Mouse (Mus musculus) heart, embryonic 11.5 days (tissue): ENCODE results near the gene Sipa1l3. TPM values are rescaled to one million over a fixed set of nuclear protein-coding genes. Genes with fewer than 3 reads are reported as not detected.

Experiments used
- ATAC-seq: fragments of 200-750 bp; cut with Nextera tagmentation; replicated peaks from 2 replicates; pipeline ENCODE4 v1.8.0; 2017; ENCODE audit warnings: moderate library complexity; ENCODE audit not compliant: insufficient number of reproducible peaks, low FRiP score, low TSS enrichment
- H3K27ac ChIP-seq: fragments of 300-500 bp; sonication (generic); 2 replicates; pipeline ENCODE4 v1.5.1; 2014; ENCODE audit warnings: mild to moderate bottlenecking, low read depth, low read length
- H3K27me3 ChIP-seq: fragments of 300-500 bp; sonication (generic); 2 replicates; pipeline ENCODE4 v1.6.1; 2014; ENCODE audit warnings: mild to moderate bottlenecking, low read length, mixed read lengths; ENCODE audit not compliant: control insufficient read depth, insufficient read depth
- H3K36me3 ChIP-seq: fragments of 300-500 bp; sonication (generic); 2 replicates; pipeline ENCODE4 v1.6.1; 2014; ENCODE audit warnings: mild to moderate bottlenecking, low read length, moderate library complexity, mixed read lengths; ENCODE audit not compliant: control insufficient read depth, insufficient read depth
- H3K4me1 ChIP-seq: fragments of 300-500 bp; sonication (generic); 2 replicates; pipeline ENCODE4 v1.6.1; 2014; ENCODE audit warnings: low read length; ENCODE audit not compliant: control insufficient read depth, insufficient read depth
- H3K4me2 ChIP-seq: fragments of 300-500 bp; sonication (generic); 2 replicates; pipeline ENCODE4 v1.6.1; 2014; ENCODE audit warnings: mild to moderate bottlenecking, moderate library complexity
- H3K4me3 ChIP-seq: fragments of 300-500 bp; sonication (generic); 2 replicates; pipeline ENCODE4 v1.5.1; 2014; ENCODE audit warnings: low read depth, low read length
- H3K9ac ChIP-seq: fragments of 300-500 bp; sonication (generic); 2 replicates; pipeline ENCODE4 v1.6.1; 2014; ENCODE audit warnings: mild to moderate bottlenecking, low read depth, low read length, moderate library complexity
- H3K9me3 ChIP-seq: fragments of 300-500 bp; sonication (generic); replicated peaks from 2 replicates; pipeline ENCODE4 v1.6.1; 2016; ENCODE audit warnings: low read length; ENCODE audit not compliant: control insufficient read depth
- WGBS: fragments of 180-500 bp; shearing (Covaris S2); extraction: QIAGEN DNeasy Blood & Tissue Kit; methylation state at CpG from one replicate; pipeline ENCODE4 v1.1.7; 2014; ENCODE audit not compliant: insufficient replicate concordance; 5-methylcytosine and 5-hydroxymethylcytosine counted together
- polyA plus RNA-seq: library from polyadenylated mRNA; unstranded; fragments of >200 nt; fragmentation: Nextera tagmentation; extraction: Ambion mirVana; gene quantifications from 2 replicates; pipeline ENCODE4 v1.2.1, GENCODE M21; 2014

The Sipa1l3 gene
- polyA plus RNA-seq, 1 experiment from 2014 or later, result 4.8 TPM

DNA sequence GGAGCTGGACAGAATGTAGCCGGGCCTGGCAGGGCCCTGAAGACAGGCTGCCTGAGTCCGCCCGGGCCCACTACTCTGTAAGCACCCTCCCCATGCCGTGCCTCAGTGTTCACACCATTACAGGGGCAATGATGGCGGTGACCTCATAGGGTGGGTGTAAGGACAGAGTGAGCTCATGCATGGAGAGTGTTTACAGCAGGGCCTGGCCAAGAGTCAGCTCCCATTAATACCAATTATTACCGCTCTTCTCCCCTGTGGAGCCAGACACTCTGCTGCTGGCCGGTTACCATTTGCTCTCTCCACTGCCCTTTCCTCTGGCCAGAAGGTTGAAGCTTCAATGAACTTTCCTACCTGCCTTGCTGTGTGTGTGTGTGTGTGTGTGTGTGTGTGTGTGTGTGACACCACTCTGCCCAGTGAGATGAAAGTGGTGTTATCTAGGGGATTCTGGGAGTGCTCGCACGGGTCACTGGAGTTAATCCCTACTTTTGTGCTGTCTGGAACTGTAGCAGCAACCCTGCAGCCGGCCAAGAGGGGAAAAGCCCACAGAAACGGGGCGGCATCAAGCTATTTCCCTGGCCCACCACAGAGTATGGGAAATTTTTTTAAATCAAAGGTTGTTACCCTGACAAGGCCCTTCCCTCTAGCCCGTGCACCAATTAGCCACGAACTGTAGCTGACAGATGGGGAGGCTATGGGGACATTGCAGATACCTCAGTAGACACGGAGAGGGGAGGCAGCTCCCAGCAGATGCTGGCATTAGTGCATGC, 86.1 kb downstream of the Sipa1l3 start:
- Histone ChIP-seq H3K9me3 (no peaks in the 10 kb centered on the region), H3K9ac (no peak overlapping the region), H3K27me3 (peaks cover 85% of the 10 kb centered on the region), H3K4me1 (peaks cover 6% of the 10 kb centered on the region; the same call in 1 of the 2 replicates), H3K27ac (no peak overlapping the region), H3K4me3 (no peak overlapping the region), H3K36me3 (no peaks in the 10 kb centered on the region), H3K4me2 (no peak overlapping the region)
- no peak for ATAC-seq
- 37% methylated on average over 15 of the region's 15 CpGs for WGBS

DNA sequence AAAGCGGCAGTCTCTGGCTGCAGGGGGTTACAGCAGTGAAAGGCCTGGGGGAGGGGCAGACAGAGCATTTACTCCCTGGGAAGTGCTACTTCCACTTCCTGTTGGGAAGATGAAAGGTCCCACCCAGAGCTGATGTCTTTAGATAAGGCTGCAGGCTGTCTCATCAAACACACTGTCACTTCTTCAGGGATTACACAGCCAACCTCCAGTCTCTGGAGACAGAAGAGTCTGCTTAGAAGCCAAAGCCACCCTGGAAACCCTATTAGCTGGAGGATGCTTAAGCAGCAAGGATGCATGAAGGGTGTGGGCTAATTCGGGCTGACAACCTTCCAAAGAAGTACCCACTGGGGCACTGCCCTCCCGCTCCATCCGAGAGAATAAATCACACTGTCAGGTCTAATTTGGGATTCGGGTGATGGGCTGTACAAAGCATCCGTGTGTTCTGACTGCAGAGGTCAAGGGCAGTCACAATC, 87.7 kb downstream of the Sipa1l3 start:
- H3K36me3 ChIP-seq, result no peaks in the 10 kb centered on the region
- no peak overlapping the region for H3K27ac ChIP-seq
- peaks cover 87% of the 10 kb centered on the region for H3K27me3 ChIP-seq
- peaks cover 6% of the 10 kb centered on the region; the same call in 1 of the 2 replicates for H3K4me1 ChIP-seq
- 12% methylated on average over 6 of the region's 6 CpGs for WGBS
- no peak overlapping the region for H3K9ac ChIP-seq
- H3K9me3 ChIP-seq, result no peaks in the 10 kb centered on the region
- no peak overlapping the region for H3K4me3 ChIP-seq
- no peak for ATAC-seq
- H3K4me2 ChIP-seq, result no peak overlapping the region

DNA sequence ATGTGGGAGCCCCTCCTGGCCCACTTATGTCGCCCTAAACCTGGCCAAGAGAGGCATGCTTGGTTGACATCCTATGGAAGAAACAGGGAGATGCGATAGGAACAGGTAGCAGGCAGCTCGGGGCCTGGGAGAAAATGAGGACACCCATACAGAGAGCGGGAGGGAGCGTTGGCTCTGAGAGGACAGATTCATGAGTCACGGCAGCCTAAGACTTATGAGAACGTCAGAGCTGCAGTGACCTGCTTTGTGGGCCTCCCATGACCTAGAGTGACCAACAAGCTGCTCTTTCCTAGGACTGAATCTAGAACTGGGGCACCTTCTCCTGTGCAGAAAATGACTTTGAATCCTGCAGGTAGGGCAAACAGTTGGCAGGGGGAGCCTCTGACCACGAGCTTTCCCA, 92.4 kb downstream of the Sipa1l3 start:
- 73% methylated on average over 8 of the region's 8 CpGs for WGBS
- Histone ChIP-seq H3K27me3 (peaks cover 84% of the 10 kb centered on the region), H3K36me3 (no peaks in the 10 kb centered on the region), H3K9me3 (no peaks in the 10 kb centered on the region), H3K4me2 (no peak overlapping the region), H3K4me1 (peaks cover 6% of the 10 kb centered on the region; the same call in 1 of the 2 replicates), H3K27ac (no peak overlapping the region), H3K9ac (no peak overlapping the region), H3K4me3 (no peak overlapping the region)
- no peak for ATAC-seq

DNA sequence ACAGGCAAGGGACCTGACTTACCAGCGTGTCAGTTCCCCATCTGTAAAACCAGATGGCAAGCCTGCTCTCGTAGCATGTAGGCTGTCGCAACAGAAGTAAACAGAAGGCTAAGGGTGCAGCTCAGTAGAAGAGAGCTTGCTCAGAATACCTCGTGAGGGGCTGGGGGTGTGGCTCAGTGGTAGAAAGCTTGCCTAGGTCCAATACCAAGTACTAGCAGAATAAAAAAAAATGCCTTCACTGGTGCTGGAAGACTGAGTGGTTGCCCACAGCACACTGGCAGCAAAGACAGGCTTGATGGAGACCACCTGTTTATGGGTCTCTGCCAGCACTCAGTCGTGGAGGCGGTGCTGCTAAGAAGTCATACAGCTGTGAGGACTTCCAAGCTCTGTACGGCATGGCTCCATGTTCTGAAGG, 93.0 kb downstream of the Sipa1l3 start:
- Histone ChIP-seq H3K4me2 (no peak overlapping the region), H3K9ac (no peak overlapping the region), H3K4me3 (no peak overlapping the region), H3K36me3 (no peaks in the 10 kb centered on the region), H3K27me3 (peaks cover 84% of the 10 kb centered on the region), H3K27ac (no peak overlapping the region), H3K9me3 (no peaks in the 10 kb centered on the region), H3K4me1 (peaks cover 1% of the 10 kb centered on the region; the same call in 1 of the 2 replicates)
- no peak for ATAC-seq
- 49% methylated on average over 7 of the region's 7 CpGs for WGBS

DNA sequence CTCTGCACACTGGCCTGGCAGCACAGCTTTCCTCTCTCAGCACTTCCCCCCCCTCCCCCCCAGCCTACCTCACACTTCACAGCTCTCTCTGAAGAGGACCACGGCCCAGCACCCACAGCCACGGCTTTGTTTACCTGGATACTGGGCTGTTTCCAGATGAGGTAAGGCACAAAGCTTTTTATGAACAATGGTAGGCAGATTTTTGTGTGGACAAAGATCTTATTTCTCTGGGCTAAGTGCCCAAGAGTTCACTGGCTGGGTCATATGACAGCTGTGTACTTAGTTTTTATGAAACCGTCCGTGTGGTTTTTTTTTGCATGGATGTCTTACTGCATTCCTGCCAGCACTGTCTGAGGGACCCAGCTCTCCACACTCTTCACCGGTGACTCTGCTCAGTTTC, 93.8 kb downstream of the Sipa1l3 start:
- H3K27me3 ChIP-seq, result peaks cover 83% of the 10 kb centered on the region
- H3K4me2 ChIP-seq, result no peak overlapping the region
- H3K27ac ChIP-seq, result no peak overlapping the region
- no peak overlapping the region for H3K4me3 ChIP-seq
- WGBS, result 47% methylated on average over 5 of the region's 5 CpGs
- H3K4me1 ChIP-seq, result no peaks in the 10 kb centered on the region; the same call in 1 of the 2 replicates
- H3K36me3 ChIP-seq, result no peaks in the 10 kb centered on the region
- no peak for ATAC-seq
- H3K9ac ChIP-seq, result no peak overlapping the region
- H3K9me3 ChIP-seq, result no peaks in the 10 kb centered on the region

DNA sequence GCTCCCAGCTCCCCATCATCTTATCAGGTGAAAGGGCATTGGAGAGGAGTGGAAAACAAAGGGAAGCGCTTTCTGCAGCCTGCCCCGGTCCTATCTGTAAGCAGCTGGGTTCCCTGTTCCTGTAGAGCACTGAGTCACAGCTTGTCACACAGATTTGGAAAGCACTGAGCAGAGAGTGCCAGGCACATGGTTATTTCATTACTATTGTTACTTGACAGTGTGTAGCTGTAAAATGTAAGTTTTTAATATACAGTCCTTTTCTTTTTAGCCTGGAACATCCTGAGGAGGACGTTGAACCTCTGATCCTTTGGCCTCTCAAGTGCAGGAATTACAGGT, 96.6 kb downstream of the Sipa1l3 start:
- H3K36me3 ChIP-seq, result no peaks in the 10 kb centered on the region
- peaks cover 6% of the 10 kb centered on the region; the same call in 1 of the 2 replicates for H3K4me1 ChIP-seq
- ATAC-seq, result no peak
- WGBS, result 14% methylated on average over 3 of the region's 3 CpGs
- H3K4me2 ChIP-seq, result no peak overlapping the region
- H3K9ac ChIP-seq, result no peak overlapping the region
- peaks cover 79% of the 10 kb centered on the region for H3K27me3 ChIP-seq
- H3K9me3 ChIP-seq, result no peaks in the 10 kb centered on the region
- H3K27ac ChIP-seq, result no peak overlapping the region
- no peak overlapping the region for H3K4me3 ChIP-seq

DNA sequence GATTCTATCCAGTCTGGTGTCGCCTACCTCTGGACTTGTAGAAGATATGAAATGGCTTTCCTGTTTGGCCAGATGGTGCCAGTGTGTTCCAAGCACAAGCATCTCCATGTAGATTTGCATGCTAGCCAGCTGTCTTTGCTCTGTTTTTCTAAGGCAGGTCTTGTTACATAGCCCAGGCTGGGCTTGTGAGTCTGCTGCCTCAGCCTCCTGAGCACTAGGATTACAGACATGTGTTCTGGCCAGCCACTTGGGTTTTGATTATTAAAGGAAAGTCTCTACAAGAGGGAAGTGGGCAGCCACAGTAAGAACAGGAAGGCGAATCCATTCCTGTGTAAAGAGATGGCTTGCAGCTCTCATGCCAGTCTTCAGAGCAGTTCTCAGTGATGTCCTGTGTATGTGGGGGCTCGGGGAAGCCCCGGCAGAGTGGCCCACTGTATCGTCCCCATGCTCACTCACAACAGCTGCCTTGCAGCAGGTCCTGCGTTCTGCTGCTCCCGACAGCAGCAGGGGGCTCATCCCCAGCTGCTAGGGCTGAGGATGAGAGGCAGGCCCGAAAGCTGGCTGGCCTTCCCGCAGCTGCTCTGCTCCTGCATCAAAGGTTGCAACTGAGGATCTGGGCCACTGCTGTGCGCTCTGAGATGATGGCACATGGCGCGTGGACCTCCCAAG, 97.1 kb downstream of the Sipa1l3 start:
- Histone ChIP-seq H3K4me1 (peaks cover 6% of the 10 kb centered on the region; the same call in 1 of the 2 replicates), H3K4me2 (no peak overlapping the region), H3K27me3 (peaks cover 75% of the 10 kb centered on the region), H3K27ac (no peak overlapping the region), H3K9ac (0 out of 2 replicates have a peak overlapping the region, but pooled peaks have one; percentile 16), H3K4me3 (no peak overlapping the region), H3K9me3 (no peaks in the 10 kb centered on the region), H3K36me3 (no peaks in the 10 kb centered on the region)
- ATAC-seq, result no peak
- 26% methylated on average over 12 of the region's 12 CpGs for WGBS

DNA sequence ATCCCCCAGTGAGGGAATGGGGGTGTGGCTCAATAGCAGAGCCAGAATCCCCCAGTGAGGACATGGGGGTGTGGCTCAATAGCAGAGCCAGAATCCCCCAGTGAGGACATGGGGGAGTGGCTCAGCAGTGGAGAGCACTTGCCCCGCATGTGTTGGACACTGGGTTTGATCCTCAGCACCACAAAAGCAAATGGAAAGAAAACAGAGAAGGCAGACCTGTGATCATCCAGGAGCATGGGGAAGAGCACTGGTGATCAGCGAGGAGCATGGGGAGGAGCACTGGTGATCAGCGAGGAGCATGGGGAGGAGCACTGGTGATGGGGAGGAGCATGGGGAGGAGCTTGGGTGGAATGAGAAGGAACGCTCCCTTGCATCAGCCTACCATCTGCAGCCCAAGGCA, 98.6 kb downstream of the Sipa1l3 start:
- Histone ChIP-seq H3K4me2 (no peak overlapping the region), H3K36me3 (no peaks in the 10 kb centered on the region), H3K9ac (no peak overlapping the region), H3K27ac (no peak overlapping the region), H3K9me3 (no peaks in the 10 kb centered on the region), H3K4me1 (peaks cover 6% of the 10 kb centered on the region; the same call in 1 of the 2 replicates), H3K4me3 (no peak overlapping the region), H3K27me3 (peaks cover 68% of the 10 kb centered on the region)
- 43% methylated on average over 4 of the region's 4 CpGs for WGBS
- no peak for ATAC-seq
